Mouse (Mus musculus) c-Kit-negative CD71-positive TER-119-positive erythroid progenitor cells, embryonic 14.5 days (primary cell): Measurements from ENCODE around the gene A430005L14Rik.
"Not testable (repeated sequence)": the region's sequence is repeated elsewhere in the genome, so short reads cannot be mapped to it uniquely, and the experiment has no call there.

Source experiments
- DNase-seq: peaks from one replicate; pipeline ENCODE4 v3.0.0-alpha.2; 2013; ENCODE audit warnings: low read depth, low spot score

A430005L14Rik gene

DNA sequence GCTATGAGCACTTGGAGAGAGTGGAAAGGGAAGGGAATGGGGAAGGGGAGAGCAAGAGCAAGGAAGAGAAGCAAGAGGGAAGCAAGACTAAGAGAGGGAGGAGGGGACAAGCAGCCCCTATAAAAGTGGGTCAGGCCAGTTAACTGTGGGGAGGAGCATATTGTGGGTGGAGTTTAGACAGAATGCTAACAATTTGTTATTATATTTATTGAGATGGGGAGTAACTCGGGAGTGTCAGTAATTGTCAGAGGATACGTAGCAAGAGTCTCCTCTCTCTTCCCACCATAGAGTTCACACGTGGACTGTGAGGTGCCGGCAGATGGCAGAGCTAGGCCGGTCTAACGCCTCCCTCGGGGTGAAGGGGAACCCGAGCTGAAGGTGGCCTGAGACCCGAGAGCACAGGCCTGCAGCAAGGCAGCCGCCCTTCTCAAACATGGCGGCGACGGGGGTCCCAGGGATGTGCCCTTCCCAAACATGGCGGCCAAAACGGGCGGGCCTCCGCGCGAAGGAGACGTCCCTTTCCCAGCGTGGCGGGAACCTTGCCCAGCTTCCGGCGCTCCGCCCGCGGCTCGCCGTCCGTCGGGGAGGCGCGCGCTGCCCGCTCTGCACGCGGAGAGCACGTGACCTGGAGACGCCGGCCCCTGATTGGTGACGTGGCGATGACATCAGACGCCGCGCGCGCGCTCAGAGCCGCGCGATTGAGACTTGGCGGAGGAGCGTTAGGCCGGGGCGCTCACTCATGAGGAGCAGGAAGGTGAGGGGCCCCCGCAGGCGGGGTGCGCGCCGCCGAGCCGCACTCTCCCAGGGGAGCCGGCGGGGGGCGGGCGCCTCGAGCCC lies at the start of gene A430005L14Rik:
Gene A430005L14Rik (plus strand): TSS at position 669 of the 837 bp plus-strand sequence.
- DNase-seq: peak; percentile 90

DNA sequence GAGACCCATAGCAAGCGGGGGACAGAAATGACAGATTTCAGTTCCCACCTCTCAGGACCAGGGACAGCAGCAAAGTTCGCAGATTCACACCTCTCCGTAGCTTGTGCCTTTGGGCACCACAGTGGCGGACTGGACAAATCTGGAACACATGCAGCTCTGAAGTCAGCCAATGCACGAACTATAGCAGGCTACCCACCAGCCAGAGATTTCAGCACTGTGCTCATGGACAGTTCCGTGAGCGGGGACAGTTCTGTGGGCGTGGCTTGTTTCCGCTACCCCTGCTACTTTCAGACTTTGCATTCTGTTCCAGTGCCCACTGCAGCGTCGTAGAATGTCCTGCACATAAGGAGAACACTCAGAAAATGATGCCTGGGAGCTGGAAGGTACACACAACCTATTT lies 49.5 kb upstream of the A430005L14Rik start:
- DNase-seq: no peak

DNA sequence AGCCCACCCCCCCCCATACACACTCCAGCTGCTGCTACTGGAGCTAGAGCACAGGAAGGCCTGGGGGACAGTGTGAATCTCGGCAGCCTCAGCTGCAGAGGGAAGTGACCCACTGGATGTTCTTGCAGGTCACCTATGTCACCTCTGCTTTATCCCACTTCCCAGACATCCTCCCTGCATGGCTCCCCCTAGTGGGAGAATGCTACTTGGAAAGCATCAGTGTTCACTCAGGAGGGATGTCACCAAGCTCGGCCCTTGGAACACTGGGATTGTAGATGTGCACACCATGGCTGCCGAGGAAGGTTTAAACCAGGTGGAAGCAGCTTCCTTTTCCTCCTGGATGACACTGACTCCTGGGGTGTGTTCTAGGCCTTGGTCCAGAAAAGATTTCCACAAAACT lies 43.4 kb upstream of the A430005L14Rik start:
- DNase-seq: no peak

DNA sequence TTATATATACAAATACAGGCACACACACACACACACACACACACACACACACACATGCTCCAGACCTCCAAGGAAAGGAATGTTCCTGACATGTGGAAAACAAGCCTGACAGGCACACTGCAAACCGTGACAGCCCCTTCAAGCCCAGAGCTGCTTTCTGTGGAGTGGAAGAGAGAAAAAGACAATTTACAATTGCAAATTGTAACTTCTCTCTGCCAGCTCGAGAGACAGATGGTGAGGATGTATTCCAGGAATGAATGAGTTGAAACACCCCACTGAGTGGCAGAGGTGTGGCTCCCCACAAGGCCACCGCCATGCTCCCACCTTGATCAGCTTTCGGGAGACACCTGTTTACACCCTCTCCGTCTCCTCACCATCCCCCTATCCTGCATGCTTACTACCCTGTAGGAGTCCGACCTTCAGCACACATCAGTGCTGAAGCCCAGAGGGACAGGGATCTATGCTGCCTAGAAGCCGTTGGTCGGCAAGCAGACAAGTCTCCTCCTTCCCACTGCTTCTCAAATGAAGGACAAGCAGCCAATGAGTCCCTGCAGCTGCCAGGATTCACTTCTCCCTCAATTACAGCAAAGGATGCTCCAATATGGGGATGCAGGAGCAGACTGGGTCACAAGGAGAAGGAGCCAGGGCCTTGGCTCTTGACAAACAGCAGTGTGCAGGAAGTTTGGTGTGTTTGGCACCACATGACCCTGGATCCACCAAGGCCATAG lies 39.1 kb upstream of the A430005L14Rik start:
- no peak for DNase-seq

DNA sequence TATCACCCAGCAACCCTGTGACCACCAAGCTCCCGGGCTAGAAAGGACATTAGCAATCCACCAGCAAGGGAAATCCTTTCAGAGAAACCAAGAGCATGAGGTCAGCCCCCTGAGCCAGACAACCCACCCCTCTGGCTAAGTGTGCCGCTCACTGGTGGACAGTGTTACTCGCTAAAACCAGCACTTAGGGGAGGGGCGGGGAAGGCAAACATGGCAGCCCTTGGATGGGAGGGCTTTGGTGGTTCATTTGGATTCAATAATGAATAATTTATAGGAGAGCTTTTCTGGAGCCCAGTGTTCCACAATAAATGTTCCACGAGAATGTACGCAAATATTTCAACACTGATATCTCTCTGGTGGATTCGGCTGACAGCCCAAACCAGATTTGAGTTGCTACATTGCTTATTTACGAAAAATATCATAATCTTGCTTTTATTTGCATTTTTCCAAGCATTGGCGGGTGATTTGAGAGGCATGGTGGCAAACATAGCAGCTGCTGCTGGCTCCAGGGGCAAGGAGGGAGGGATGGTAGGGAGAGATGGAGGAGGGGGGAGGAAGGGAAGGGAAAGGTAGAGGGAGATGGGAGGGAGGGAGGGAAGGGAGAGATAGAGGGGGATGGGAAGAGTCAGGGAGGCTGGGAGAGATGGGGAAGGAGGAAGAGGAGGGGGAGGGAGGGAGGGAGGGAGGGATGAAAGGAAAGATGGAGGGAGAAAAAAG lies 36.4 kb upstream of the A430005L14Rik start:
- DNase-seq: no peak

DNA sequence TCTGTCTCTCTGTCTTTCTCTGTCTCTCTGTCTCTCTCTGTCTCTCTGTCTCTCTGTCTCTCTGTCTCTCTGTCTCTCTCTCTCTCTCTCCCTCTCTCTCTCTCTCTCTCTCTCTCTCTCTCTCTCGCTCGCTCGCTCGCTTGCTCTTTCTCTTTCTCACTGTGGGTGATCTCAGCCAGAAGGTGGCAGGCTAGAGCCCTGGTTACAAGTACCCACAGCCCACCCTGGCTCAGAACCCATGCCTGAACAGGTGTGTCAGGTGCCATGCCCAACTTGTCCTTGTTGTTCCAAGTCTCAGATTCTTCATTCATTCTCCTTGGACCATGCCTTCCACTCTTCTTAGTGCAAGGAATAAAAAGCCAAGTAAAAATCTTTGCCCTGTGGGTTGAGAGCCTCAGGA lies 34.9 kb upstream of the A430005L14Rik start:
- not testable (repeated sequence) for DNase-seq

DNA sequence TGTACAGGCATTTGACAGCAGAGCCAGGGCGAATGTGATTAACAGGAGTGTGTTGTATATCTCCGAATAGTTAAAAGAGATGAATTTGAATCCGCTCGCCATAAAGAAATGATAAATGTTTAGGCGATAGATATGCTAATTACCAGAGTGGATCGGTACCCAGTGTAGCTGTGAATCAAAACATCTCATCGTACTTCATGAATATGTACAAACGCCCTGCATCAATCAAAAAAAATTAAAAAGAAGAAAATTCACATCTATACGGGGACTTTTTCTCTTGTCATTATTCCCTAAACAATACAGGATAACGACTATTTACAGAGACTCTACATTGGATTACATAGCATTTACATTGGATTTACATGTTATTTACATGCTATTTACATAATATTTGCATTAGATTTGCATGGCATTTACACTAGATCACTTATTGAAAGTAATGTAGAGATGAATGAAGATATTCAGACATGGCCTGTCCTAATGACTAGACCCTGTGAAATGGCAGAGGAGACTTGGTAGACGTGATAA lies 28.2 kb upstream of the A430005L14Rik start:
- no peak for DNase-seq

DNA sequence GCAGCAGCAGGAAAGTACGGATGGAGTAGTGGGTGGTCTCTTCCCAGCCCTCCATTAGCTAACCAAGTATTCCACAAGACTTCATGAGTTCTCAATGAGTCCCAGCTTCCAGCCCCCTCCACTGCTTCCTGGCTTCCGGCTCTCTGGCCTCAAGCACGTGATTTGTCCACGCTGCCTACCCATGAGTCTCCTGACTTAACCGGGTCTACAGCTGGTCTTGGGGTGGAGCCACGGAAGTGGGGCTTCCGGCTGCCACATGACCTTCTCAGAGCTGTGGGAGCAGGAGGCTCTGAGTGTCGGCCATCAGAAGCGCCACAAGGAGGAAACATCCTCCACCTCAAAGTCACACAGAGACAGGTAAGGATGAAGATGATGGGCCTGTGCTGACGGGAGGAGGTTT lies 27.6 kb upstream of the A430005L14Rik start:
- no peak for DNase-seq

DNA sequence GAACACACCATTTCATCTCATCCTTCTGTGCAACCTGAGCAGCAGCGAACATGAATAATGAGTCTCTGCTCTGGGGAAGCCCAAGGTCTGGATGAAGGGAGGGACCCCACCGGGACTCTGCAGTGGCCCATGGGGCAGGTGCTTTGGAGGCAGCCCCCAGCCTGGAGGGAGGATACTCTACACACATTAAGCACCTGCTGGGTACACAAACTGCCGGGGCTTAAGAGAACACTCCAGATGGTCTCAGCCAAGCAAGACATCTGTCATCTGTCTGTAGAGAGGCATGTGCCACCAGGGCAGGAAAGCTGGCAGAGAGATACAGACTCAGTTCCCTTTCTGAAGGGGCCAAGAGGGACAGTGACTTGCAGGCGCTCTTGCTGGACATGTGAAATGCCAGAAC lies 27.1 kb upstream of the A430005L14Rik start:
- DNase-seq: no peak

DNA sequence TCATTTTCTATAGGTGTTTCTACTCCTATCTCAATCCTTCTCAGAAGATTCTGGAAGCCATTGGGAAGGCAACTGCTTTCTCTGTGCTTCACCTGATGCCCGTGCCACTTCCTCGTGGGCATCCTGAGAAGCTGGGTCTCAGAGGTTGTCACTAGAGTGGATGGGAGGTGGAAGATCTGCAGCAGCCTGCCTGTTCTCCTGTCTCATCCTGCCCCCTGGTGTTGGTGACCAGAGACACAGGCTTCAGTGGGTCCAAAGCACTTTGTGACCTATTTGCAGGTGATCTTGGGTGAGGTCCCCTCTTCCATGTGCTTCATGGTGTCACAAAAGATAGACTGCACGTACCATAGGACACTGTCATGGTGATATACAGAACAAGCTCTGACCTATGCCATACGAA lies 13.8 kb upstream of the A430005L14Rik start:
- no peak for DNase-seq

DNA sequence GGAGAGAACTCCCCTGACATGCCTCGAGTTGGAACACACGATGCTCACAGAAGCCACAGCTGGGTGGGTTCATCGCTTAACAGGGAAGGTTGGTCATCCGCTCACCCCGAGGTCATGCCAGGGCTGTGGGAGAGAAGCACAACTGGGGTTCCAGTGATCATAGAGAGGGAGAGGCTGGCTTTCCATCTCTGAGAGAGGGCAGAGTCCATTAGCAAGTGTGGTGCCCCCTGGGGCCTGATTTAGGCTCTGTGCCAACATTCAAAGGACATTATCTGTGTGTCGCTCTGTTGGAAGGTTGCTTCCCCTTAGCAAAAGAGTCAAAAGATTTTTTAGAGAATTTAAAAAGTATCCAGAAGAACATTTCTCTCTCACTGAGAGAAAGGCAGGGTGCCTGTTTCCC lies 12.8 kb upstream of the A430005L14Rik start:
- no peak for DNase-seq

DNA sequence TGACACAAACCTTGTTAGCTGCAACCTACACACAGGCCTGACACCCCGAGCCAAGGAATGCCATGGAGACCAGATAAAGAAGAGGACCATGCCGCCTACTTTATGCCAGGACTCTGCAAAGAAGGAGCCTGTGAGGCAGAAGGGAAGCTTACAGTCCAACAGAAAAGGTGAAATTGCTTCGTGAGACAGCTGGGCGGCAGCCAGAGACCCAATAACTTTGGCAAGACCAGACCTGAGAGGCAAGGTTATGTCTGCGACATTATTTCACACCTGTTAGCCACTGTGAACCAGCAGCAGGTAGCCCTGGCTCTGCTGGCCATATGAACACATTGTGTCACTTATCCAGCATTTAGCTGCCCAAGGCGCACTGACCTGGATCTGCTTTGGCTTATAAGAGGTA lies 11.3 kb upstream of the A430005L14Rik start:
- DNase-seq: no peak

DNA sequence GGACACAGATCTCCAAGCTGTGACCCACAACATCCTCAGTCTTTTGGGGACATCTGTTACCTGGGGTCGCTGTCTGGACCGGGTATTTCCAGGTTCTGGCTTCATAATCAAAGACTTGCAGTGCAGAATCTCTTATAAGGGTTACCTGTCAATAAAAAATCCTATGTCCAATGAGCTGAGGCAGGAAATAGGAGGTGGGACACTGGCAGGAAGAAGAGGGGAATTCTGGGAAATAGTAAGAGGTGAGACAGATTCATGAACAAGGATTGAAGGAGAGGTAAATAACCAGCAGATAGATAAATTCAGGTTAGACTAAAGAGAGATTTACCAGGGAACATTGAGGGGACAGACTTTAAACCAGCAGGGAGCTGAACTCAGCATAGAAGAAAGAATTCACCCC lies 6.7 kb upstream of the A430005L14Rik start:
- no peak for DNase-seq

DNA sequence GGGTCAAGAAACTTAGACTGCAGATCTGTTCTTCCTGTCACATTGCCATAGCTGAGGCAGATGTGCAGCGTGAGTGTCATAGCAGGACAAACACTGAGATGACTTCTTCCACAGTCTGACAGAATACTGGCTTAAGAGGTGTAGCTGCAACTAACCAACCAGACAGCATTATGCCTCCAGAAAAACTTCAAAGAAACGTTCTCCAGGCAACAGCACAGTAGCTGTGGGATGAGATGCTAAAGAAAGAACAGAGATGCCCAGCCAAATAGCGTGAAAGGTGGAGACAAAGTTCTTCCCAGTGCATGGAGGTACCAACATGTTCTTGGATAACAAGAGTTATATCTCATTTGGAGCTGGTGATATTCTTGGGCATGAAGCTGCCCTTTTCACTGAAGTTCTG lies 5.9 kb upstream of the A430005L14Rik start:
- no peak for DNase-seq

DNA sequence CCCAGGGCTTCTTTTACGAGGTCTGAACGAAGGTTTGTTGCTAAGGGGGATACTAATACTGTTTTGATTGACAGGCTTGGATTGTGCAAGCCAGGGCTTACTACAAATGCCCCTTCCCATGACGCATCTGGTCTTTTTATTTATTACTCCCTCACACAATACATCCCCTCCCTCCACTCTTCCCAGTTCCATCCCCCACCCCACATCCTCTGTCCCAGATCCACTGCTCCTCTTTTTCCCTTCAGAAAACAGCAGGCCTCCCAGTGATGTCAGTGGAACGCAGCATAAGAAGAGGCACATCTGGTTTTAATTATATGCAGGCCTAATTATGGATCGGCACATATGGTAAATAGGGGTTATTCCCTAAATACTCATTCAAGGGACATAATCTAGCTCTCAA lies 5.3 kb upstream of the A430005L14Rik start:
- no peak for DNase-seq

DNA sequence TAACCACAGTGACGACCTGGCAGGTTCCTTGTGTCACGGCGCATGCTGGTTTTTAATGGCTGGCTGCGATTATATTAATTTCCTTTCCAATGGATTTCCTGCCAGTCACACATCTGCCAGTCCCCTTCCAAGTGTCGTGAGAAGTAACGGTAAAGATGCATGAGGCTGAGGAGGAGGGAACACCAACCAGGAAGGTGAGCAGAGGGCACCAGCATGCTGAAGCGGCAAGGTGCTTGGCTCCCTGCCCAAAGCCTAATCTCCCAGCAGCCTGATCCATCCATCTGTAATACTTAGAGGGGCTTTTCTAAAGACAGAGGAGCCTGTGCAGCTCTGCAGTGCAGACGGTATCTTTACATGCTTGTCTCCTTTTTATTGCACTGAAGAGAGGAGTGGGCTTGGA lies 1.4 kb upstream of the A430005L14Rik start:
- DNase-seq: no peak

DNA sequence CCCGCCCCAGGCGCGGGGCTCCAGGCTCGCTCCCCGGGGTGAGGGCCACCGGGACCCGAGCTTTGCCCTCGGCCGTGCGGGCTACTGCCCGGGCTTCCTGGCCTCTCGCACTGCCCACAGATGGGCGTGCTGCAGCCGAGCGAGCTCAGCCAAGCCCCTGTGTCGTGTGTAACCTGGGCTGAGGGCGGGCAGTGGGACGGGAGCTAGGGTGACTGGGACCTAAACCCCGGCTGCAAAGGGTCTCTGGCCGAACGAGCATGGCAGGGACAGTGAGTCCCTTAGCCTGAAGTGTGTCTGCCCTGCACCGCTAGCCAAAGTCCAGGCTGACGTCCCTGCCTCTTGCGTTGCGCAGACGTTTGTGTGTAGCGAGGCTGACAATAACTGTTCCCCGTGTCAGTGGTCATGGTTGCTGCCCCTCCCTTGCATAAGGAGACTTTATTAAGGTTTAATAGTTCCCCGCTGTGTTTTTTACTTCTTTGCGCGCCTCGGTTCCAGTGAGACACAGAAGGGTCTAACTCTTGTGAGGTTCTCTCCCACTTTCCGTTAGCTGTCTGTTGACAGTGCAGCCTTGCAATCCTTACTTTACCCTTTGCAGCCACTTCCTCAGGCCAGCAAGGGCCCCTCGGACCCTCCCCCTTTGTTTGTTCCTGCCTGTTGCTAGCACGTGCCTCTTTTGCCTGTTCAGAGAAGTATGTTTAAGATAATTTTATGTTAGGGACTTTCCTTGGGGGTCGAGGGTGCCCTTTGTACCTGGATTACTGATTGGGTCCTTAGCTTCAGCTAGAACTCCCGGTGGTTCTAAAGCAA lies 610 bp downstream of the A430005L14Rik start:
- DNase-seq: no peak

DNA sequence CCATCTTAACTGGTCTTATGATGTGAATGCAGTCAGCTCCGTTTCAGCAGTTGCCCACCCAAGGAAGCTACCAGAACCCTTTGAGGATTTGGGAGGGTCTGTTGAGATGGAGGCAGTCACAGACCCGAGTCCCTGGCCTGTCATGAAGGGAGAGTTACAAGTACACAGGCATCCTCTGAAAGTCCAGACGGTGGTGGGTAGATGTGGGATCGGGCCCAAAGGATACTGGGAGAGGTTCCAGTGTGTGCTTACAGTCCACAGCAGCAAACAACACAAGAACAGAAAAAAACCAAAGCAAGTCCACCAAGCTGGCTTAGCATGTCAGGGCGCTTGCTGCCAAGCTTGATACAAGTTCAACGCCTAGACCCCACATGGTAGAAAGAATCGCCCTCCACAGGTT lies 5.6 kb downstream of the A430005L14Rik start:
- no peak for DNase-seq

DNA sequence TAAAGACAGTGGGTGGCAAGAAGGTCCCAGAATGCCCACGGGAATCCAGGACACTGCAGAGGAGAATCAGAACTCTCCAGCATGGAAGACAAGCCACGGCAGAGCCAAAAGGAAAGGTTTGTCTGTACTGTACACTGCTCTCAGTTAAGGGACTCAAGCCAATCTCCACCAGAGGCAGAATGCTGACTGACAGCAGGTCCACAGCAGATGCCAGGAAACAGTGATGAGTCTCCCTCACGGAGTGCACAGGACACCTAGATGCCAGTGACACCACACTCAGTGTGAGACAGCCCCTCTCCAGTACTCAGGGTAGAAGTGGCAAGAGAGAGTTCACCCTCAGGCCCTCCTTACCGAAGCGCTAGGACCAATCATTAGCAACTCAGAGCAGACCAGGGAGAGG lies 9.6 kb downstream of the A430005L14Rik start:
- no peak for DNase-seq

DNA sequence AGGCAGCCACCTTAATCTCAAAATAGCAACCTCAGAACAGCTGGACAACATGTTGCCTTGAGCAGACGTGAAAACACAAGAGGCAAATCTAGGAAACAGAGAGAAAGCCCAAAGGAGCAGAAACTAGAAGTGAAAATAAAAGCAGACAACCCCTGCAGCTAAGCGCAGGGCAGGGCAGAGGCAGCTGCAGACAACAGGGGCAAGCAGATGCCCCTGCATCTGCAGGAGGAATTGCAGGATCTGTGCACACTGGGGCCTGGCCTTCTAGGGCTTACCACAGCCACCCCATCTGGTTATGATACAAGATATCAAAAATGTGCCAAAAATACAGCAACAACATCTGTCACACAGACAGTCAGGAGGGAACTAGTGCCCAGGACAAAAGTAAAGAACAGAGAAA lies 10.5 kb downstream of the A430005L14Rik start:
- no peak for DNase-seq

DNA sequence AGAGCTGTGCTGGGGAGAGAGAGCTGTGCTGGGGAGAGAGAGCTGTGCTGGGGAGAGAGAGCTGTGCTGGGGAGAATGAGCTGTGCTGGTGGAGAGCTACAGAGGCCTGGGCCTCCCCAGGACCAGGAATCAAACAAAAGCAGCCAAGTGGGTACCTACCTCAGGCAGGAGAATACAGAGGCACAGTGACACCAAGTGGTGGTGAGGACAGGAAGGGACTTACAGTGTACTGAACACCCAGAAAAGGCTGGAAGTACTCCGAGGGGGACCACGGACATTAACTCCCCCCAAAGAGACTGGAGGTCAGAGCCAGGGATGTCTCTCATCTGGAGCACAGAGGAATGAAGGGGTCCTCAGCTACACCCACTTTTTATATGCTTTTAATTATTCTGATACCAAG lies 11.0 kb downstream of the A430005L14Rik start:
- no peak for DNase-seq
